Mouse (Mus musculus) liver, embryonic 14.5 days (tissue): ENCODE data around the gene Primpol.

ENCODE experiments used
- CTCF ChIP-seq: IDR thresholded peaks from 2 replicates; pipeline ENCODE4 v1.5.1; 2016; ENCODE audit warnings: antibody characterized with exemption, low read depth, control low read depth
- EP300 ChIP-seq: IDR thresholded peaks from 2 replicates; pipeline ENCODE4 v1.6.1; 2016; ENCODE audit warnings: antibody characterized with exemption, low read depth

GRCm38 (mm10) chr8:46587911-46588310 is 29.1 kb downstream of the Primpol start:
- TF ChIP-seq CTCF: no peak
- peak; percentile 95 for TF ChIP-seq EP300
